Mouse (Mus musculus) heart, adult 2 months (tissue): Measurements from ENCODE around the gene Glmn. TPM values are rescaled to one million over a fixed set of nuclear protein-coding genes. Genes with fewer than 3 reads are reported as not detected.

Experiments used
- DNase-seq, 2 experiments: peaks; one replicate each; pipeline ENCODE4 v3.0.0; 2021
- H3K27ac ChIP-seq: fragments of 200-600 bp; 2 replicates; pipeline ENCODE4 v1.8.1; 2022
- H3K27me3 ChIP-seq: fragments of 200-500 bp; 2 replicates; pipeline ENCODE4 v1.6.1; 2012; ENCODE audit warnings: mild to moderate bottlenecking, low read length, inconsistent platforms, mixed read lengths; ENCODE audit not compliant: control insufficient read depth, insufficient read depth
- H3K36me3 ChIP-seq: fragments of 200-500 bp; 2 replicates; pipeline ENCODE4 v1.6.1; 2012; ENCODE audit warnings: low read length, inconsistent platforms; ENCODE audit not compliant: control insufficient read depth, insufficient read depth
- H3K4me1 ChIP-seq: fragments of 200-500 bp; 2 replicates; pipeline ENCODE4 v1.6.1; 2011; ENCODE audit warnings: low read length; ENCODE audit not compliant: control insufficient read depth, insufficient read depth
- H3K4me3 ChIP-seq: fragments of 200-600 bp; 2 replicates; pipeline ENCODE4 v1.8.1; 2022
- H3K79me2 ChIP-seq: fragments of 200-500 bp; replicated peaks from 2 replicates; pipeline ENCODE4 v1.6.1; 2012; ENCODE audit warnings: mild to moderate bottlenecking, inconsistent platforms, low read length, moderate library complexity, mixed read lengths; ENCODE audit not compliant: control insufficient read depth, insufficient read depth
- H3K9ac ChIP-seq: fragments of 200-500 bp; 2 replicates; pipeline ENCODE4 v1.6.1; 2012; ENCODE audit warnings: low read depth, mild to moderate bottlenecking, control low read depth, inconsistent platforms, low read length, mixed read lengths
- CTCF ChIP-seq: fragments of 200-600 bp; IDR thresholded peaks from 2 replicates; pipeline ENCODE4 v1.8.1; 2022; ENCODE audit warnings: antibody characterized with exemption, mild to moderate bottlenecking, moderate library complexity
- EP300 ChIP-seq: fragments of 200-500 bp; IDR thresholded peaks from 2 replicates; pipeline ENCODE4 v1.6.1; 2011; ENCODE audit warnings: low read depth, low read length, control low read depth; ENCODE audit not compliant: insufficient read depth
- POLR2A ChIP-seq: fragments of 200-500 bp; IDR thresholded peaks from 2 replicates; pipeline ENCODE4 v1.6.1; 2011; ENCODE audit warnings: mild to moderate bottlenecking, low read depth, low read length, control low read depth; ENCODE audit not compliant: insufficient read depth
- whole genome bisulfite sequencing: fragments of 180-500 bp; shearing (Covaris S2); methylation state at CpG from one replicate; pipeline ENCODE4 v1.1.7; 2018; 5-methylcytosine and 5-hydroxymethylcytosine counted together
- intact Hi-C: fragments of 180-260 bp; cut with DNase I; formaldehyde crosslinking; loops from one replicate; pipeline ENCODE4 v1.15.1; 2025
- polyA plus RNA-seq: library from polyadenylated mRNA; depleted of rRNA; stranded (reverse); fragments of >200 nt; gene quantifications from 2 replicates; pipeline ENCODE4 v1.2.3, GENCODE M21; 2012
- total RNA-seq, 2 experiments: library from RNA; stranded (reverse); gene quantifications; 2 replicates each; pipeline ENCODE4 v1.2.3; 2021

Gene Glmn
- total and polyA plus RNA-seq, 3 experiments, result 0.47 to 4.1 (median 3.1) TPM

DNA sequence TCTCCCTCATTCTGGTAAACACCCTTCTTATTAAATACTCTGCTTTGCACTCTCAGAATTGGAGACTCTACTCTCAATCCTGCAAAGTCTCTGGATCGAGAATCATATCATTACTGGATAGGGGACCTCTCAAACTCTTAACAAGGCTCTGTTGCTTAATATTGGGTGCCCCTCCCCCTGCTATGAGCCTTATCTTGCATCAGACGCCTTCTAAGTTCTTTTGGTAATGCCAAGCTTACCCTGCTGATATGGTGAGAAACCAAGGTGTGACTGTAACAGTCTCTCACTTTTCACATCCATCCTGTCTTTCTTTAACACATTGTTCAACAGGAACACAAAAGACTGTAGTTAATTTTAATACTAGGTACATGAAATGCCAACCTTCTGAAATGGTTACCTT lies 64.1 kb downstream of the Glmn start:
- 37% methylated on average over 2 of the region's 2 CpGs for WGBS
- Histone ChIP-seq H3K27me3 (no peaks in the 10 kb centered on the region), H3K27ac (no peak overlapping the region), H3K9ac (no peak overlapping the region), H3K4me1 (no peaks in the 10 kb centered on the region), H3K79me2 (no peaks in the 10 kb centered on the region), H3K36me3 (no peaks in the 10 kb centered on the region), H3K4me3 (no peak overlapping the region)
- TF ChIP-seq EP300 (no peak), POLR2A (no peak), CTCF (no peak)
- intact Hi-C loops, result no loop called here
- no peak for DNase-seq

DNA sequence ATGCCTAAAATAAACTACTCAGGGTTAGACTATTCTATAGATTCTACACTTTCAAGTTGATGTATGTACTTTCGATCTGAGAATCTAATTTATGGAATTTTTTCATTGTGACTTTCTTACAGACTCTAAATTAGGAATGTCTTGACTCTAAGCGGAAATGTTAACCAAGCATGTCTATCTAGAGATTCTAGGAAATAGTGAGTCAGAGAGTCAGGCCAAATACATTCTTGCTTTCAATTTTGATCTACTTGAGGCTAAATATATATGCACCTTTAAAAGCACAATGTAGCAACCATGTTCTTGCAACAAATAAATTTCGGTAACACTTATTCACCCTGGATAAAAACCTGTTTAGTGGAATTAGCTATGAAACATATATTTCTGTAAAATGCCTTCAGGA lies 68.8 kb downstream of the Glmn start:
- intact Hi-C loops, result no loop called here
- no peak for DNase-seq
- no peaks in the 10 kb centered on the region for H3K79me2 ChIP-seq
- no peaks in the 10 kb centered on the region for H3K36me3 ChIP-seq
- H3K9ac ChIP-seq, result no peak overlapping the region
- H3K4me3 ChIP-seq, result no peak overlapping the region
- H3K27ac ChIP-seq, result no peak overlapping the region
- H3K27me3 ChIP-seq, result no peaks in the 10 kb centered on the region
- no peaks in the 10 kb centered on the region for H3K4me1 ChIP-seq
- TF ChIP-seq EP300 (no peak), POLR2A (no peak), CTCF (no peak)
- 77% methylated on average over 3 of the region's 3 CpGs for WGBS

DNA sequence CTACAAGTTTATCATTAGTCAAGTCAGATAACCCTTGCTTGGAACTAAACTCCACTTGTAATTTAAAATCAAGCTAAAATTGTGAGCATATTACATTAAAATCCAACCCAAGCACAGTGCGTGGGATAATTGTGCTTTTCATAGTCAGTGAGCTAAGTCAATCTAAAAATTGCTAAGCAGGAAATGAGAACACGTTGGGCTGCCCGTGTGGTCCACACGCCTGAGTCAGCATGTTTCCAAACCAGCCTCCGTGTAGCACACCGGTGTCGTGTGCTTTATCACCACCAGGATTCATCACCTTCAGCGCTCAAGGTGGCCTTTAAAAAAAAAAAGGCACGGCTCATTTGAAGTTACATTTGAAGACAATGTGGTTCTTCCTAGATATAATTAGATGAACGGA lies 73.4 kb downstream of the Glmn start:
- Histone ChIP-seq H3K4me3 (no peak overlapping the region), H3K27ac (no peak overlapping the region), H3K79me2 (no peaks in the 10 kb centered on the region), H3K4me1 (peaks cover 1% of the 10 kb centered on the region; the same call in 1 of the 2 replicates), H3K36me3 (no peaks in the 10 kb centered on the region), H3K27me3 (no peaks in the 10 kb centered on the region), H3K9ac (no peak overlapping the region)
- 57% methylated on average over 10 of the region's 10 CpGs for WGBS
- intact Hi-C loops, result no loop called here
- no peak for DNase-seq
- no peak for TF ChIP-seq CTCF
- no peak for TF ChIP-seq EP300
- TF ChIP-seq POLR2A, result no peak

DNA sequence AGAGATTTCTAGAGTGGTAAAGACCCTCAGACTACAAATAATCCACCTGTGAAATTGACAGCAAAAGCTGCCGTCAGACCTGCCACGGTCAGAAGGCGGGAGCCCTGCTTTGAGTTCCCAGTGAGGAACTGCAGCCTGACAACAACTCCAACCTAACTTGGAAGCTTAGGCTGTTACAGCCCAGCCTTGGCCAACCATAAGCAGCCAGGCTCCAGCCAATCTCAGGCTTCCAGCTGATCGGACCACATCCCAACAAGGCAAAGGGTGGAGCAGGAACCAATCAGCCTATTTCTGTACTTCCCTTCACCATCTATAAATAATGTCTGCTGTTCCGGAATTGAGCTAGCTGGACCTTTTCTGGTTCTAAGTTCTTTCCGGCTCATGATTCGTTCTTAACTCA lies 75.8 kb downstream of the Glmn start:
- Histone ChIP-seq H3K4me3 (peak overlapping the region; percentile 14; the same call in 1 of the 2 replicates), H3K27me3 (no peaks in the 10 kb centered on the region), H3K27ac (peak overlapping the region; percentile 48), H3K36me3 (no peaks in the 10 kb centered on the region), H3K4me1 (peaks cover 1% of the 10 kb centered on the region; the same call in 1 of the 2 replicates), H3K79me2 (no peaks in the 10 kb centered on the region), H3K9ac (no peak overlapping the region)
- intact Hi-C loops, result no loop called here
- DNase-seq, result peak; percentile 34 to 47
- TF ChIP-seq POLR2A, result peak; percentile 66
- TF ChIP-seq EP300, result no peak
- 22% methylated on average over 7 of the region's 7 CpGs for WGBS

DNA sequence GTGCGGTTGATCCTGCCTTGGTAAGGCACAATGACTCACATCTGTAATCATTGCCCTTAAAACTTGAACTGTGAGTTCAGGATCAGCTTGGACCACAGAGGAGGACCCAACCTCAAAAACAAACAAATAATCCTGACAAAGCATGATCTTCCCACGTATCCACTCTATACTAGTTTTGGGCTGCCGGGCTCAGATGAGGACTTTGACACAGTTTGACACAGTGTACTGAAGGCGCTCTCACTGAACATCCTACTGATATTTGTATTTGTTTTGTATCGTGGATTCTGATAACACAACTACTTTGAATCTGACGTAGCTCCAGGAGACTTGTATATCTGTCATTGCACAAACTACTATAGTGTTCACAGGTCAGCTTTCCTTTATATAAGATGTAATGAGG lies 76.3 kb downstream of the Glmn start:
- 84% methylated on average over 6 of the region's 6 CpGs for WGBS
- Histone ChIP-seq H3K27me3 (no peaks in the 10 kb centered on the region), H3K9ac (no peak overlapping the region), H3K4me1 (peaks cover 1% of the 10 kb centered on the region; the same call in 1 of the 2 replicates), H3K4me3 (0 out of 2 replicates have a peak overlapping the region, but pooled peaks have one; percentile 14), H3K79me2 (no peaks in the 10 kb centered on the region), H3K27ac (peak overlapping the region; percentile 45), H3K36me3 (no peaks in the 10 kb centered on the region)
- intact Hi-C loops, result no loop called here
- DNase-seq, result no peak
- TF ChIP-seq CTCF (no peak), EP300 (no peak), POLR2A (no peak)

DNA sequence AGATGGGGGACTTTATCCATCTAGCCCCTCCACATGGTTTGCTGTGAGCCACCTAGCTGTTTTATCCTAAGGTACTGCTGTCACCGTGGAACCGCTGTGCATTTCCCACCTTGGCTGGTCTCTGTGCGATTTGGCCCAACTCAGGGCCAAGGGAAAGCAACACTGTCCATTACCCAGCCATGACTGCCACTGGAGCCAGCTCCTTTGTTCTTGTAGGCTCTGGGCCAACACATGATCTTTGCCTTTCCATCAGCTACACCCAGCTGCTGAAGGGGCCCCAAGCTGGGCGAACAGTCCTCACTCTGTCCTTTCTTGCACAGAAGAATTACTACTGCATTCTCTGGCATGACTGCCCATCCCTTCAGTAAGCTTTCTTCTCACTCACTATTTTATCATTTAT lies 79.1 kb downstream of the Glmn start:
- DNase-seq, result no peak
- Histone ChIP-seq H3K27me3 (no peaks in the 10 kb centered on the region), H3K9ac (no peak overlapping the region), H3K36me3 (no peaks in the 10 kb centered on the region), H3K27ac (no peak overlapping the region), H3K4me1 (peaks cover 1% of the 10 kb centered on the region; the same call in 1 of the 2 replicates), H3K4me3 (no peak overlapping the region), H3K79me2 (no peaks in the 10 kb centered on the region)
- no peak for TF ChIP-seq CTCF
- intact Hi-C loops, result loop anchor here (10.0 kb wide), 1 partner anchor 664 kb away; no protein-coding TSS in a partner anchor
- 84% methylated on average over 4 of the region's 4 CpGs for WGBS
